Mouse (Mus musculus): Measurements from ENCODE around the gene Ddx20. TPM values are rescaled to one million over a fixed set of nuclear protein-coding genes. Genes with fewer than 3 reads are reported as not detected.

The Ddx20 gene
- polyA plus RNA-seq, 1 experiment from 2014 or later: 39.2 TPM

GRCm38 (mm10) chr3:105717856-105718555, 30.6 kb upstream of the Ddx20 start:
- no peak overlapping the region for H3K9ac ChIP-seq
- no peaks in the 10 kb centered on the region for H3K27me3 ChIP-seq (replicated peaks)
- no peak for ATAC-seq
- H3K4me3 ChIP-seq (replicated peaks): no peak overlapping the region
- H3K4me2 ChIP-seq (replicated peaks): no peak overlapping the region
- WGBS: 61% methylated on average over 11 of the region's 11 CpGs
- H3K27ac ChIP-seq: no peak overlapping the region
- H3K4me1 ChIP-seq (replicated peaks): no peaks in the 10 kb centered on the region
- no peaks in the 10 kb centered on the region for H3K9me3 ChIP-seq
- H3K36me3 ChIP-seq: no peaks in the 10 kb centered on the region

GRCm38 (mm10) chr3:105716353-105717000, 29.1 kb upstream of the Ddx20 start:
- 0 out of 2 replicates have a peak, but pooled peaks cover 3% of the 10 kb centered on the region for H3K4me1 ChIP-seq (replicated peaks)
- no peak overlapping the region for H3K9ac ChIP-seq
- H3K27ac ChIP-seq: no peak overlapping the region
- no peak overlapping the region for H3K4me3 ChIP-seq (replicated peaks)
- no peaks in the 10 kb centered on the region for H3K36me3 ChIP-seq
- no peaks in the 10 kb centered on the region for H3K9me3 ChIP-seq
- no peaks in the 10 kb centered on the region for H3K27me3 ChIP-seq (replicated peaks)
- no peak for ATAC-seq
- WGBS: 65% methylated on average over 18 of the region's 18 CpGs
- H3K4me2 ChIP-seq (replicated peaks): no peak overlapping the region

DNA sequence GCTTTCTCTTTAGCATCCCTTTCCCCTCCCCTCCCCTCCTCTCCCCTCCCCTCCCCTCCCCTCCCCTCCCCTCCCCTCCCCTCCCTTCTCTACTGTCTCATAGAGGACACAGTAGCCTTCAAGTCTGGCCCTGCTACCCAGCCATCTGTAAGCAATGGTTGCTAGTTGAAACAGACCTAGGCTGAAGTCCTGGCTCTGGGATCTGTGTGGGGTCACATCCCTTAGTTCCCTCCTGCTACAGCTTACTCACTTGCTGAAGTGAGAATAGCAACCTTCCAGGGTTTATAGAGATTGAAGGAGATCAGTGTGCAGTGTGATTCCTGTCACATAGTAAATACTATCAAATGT, 27.4 kb upstream of the Ddx20 start:
- ATAC-seq: no peak
- Histone ChIP-seq H3K4me2 (replicated peaks) (no peak overlapping the region), H3K27ac (no peak overlapping the region), H3K27me3 (replicated peaks) (no peaks in the 10 kb centered on the region), H3K9ac (no peak overlapping the region), H3K9me3 (no peaks in the 10 kb centered on the region), H3K4me1 (replicated peaks) (0 out of 2 replicates have a peak, but pooled peaks cover 4% of the 10 kb centered on the region), H3K36me3 (no peaks in the 10 kb centered on the region), H3K4me3 (replicated peaks) (no peak overlapping the region)

- Histone ChIP-seq H3K4me2 (replicated peaks) (no peak overlapping the region), H3K27me3 (replicated peaks) (no peaks in the 10 kb centered on the region), H3K9ac (no peak overlapping the region), H3K4me1 (replicated peaks) (0 out of 2 replicates have a peak, but pooled peaks cover 4% of the 10 kb centered on the region), H3K4me3 (replicated peaks) (no peak overlapping the region), H3K36me3 (no peaks in the 10 kb centered on the region), H3K9me3 (no peaks in the 10 kb centered on the region), H3K27ac (no peak overlapping the region)
- ATAC-seq: no peak
- 30% methylated on average over 8 of the region's 8 CpGs for WGBS
Measured at GRCm38 (mm10) chr3:105714091-105714819, 26.9 kb upstream of the Ddx20 start.

DNA sequence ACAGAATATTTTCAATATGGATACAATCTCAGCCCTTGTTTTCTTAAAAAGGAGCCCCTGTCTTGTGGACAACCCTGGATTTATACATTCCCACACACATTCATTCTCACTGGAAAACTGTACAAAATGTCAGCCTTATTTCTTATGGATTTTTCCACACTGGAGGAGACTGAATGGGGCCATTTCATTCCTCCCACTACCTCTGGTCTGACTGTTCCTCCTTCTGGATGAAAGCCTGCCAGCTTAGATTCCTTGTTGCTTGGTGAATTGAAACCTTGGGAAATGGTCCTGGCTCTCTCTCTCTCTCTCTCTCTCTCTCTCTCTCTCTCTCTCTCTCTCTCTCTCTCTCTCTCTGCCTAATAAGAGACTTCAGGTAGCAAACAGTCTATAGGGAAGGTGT, 25.5 kb upstream of the Ddx20 start:
- Histone ChIP-seq H3K9ac (no peak overlapping the region), H3K27me3 (replicated peaks) (no peaks in the 10 kb centered on the region), H3K27ac (no peak overlapping the region), H3K4me2 (replicated peaks) (no peak overlapping the region), H3K36me3 (no peaks in the 10 kb centered on the region), H3K9me3 (no peaks in the 10 kb centered on the region), H3K4me1 (replicated peaks) (0 out of 2 replicates have a peak, but pooled peaks cover 4% of the 10 kb centered on the region), H3K4me3 (replicated peaks) (no peak overlapping the region)
- ATAC-seq: no peak

- 0 out of 2 replicates have a peak, but pooled peaks cover 1% of the 10 kb centered on the region for H3K27me3 ChIP-seq (replicated peaks)
- no peak overlapping the region for H3K4me2 ChIP-seq (replicated peaks)
- no peak overlapping the region for H3K9ac ChIP-seq
- ATAC-seq: no peak
- no peaks in the 10 kb centered on the region for H3K9me3 ChIP-seq
- no peak overlapping the region for H3K4me3 ChIP-seq (replicated peaks)
- no peaks in the 10 kb centered on the region for H3K36me3 ChIP-seq
- H3K4me1 ChIP-seq (replicated peaks): peaks cover 8% of the 10 kb centered on the region; the same call in 1 of the 2 replicates
- 61% methylated on average over 7 of the region's 7 CpGs for WGBS
- H3K27ac ChIP-seq: no peak overlapping the region
Measured at GRCm38 (mm10) chr3:105711741-105712140, 24.4 kb upstream of the Ddx20 start.

- Histone ChIP-seq H3K4me2 (replicated peaks) (no peak overlapping the region), H3K9me3 (no peaks in the 10 kb centered on the region), H3K27me3 (replicated peaks) (peaks cover 7% of the 10 kb centered on the region), H3K4me3 (replicated peaks) (no peak overlapping the region), H3K27ac (no peak overlapping the region), H3K9ac (no peak overlapping the region), H3K36me3 (no peaks in the 10 kb centered on the region), H3K4me1 (replicated peaks) (peaks cover 10% of the 10 kb centered on the region; the same call in 1 of the 2 replicates)
- no peak for ATAC-seq
- 69% methylated on average over 6 of the region's 6 CpGs for WGBS
Measured at GRCm38 (mm10) chr3:105710246-105710645, 22.9 kb upstream of the Ddx20 start.

GRCm38 (mm10) chr3:105707590-105707989, 20.2 kb upstream of the Ddx20 start:
- no peak overlapping the region for H3K4me2 ChIP-seq (replicated peaks)
- no peak for ATAC-seq
- WGBS: 34% methylated on average over 7 of the region's 7 CpGs
- no peaks in the 10 kb centered on the region for H3K36me3 ChIP-seq
- H3K27me3 ChIP-seq (replicated peaks): peaks cover 7% of the 10 kb centered on the region
- H3K27ac ChIP-seq: no peak overlapping the region
- H3K9ac ChIP-seq: no peak overlapping the region
- H3K9me3 ChIP-seq: no peaks in the 10 kb centered on the region
- no peak overlapping the region for H3K4me3 ChIP-seq (replicated peaks)
- peaks cover 12% of the 10 kb centered on the region; the same call in 1 of the 2 replicates for H3K4me1 ChIP-seq (replicated peaks)

DNA sequence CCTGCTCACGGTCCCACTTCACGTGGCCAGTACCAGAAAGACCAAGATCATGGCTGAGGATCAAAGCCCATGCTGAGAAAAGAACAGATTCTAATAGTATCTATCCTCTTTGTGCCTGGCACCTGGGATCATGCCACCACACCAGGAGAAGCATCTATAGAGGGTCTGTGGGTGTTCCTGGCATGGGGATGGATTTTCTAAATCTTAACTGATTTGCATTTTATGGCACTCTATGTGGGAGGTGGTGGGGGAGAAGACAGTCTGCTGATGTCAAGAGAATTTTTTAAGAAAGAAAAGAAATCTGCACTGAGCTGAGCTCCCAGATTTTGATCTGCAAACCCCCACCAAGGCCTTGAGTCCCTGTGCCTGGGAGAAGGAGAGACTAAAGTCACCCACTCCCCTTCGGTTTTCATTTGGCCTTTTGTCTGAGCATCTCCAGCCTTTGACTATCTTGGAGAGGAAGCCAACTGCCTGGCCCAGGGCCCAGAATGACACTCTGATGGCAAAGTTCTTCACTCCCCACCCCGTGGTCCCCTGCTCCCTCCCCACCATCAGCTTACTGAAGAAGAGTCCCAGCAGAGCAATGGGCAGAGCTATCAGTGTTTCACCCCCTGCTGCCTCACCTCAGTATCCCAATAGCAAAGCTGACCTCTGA, 19.1 kb upstream of the Ddx20 start:
- H3K27ac ChIP-seq: no peak overlapping the region
- H3K4me1 ChIP-seq (replicated peaks): peaks cover 11% of the 10 kb centered on the region; the same call in 1 of the 2 replicates
- H3K36me3 ChIP-seq: no peaks in the 10 kb centered on the region
- peaks cover 7% of the 10 kb centered on the region for H3K27me3 ChIP-seq (replicated peaks)
- WGBS: 42% methylated on average over 4 of the region's 4 CpGs
- peak overlapping the region; percentile 99 for H3K4me2 ChIP-seq (replicated peaks)
- no peak overlapping the region for H3K4me3 ChIP-seq (replicated peaks)
- no peak for ATAC-seq
- H3K9ac ChIP-seq: no peak overlapping the region
- H3K9me3 ChIP-seq: no peaks in the 10 kb centered on the region

DNA sequence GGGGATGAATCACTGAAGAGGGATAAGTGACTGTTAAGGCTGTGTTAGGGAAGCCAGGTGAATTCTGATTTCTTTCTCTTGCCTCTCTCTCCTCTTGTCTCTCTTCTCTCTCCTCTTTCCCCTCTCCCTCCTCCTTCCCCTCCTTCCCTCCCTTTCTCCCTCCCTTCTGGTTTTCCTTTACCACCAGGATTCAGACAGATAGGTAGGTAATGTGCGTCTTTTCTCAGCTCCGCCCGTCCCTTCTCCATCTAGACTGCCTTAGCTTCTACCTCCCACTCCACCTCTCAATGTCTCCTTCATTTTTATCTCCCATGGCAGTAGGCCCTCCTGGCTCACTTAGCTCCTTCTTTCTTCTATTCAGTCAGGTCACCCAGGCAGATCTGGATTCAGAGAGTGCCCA, 18.2 kb upstream of the Ddx20 start:
- H3K4me3 ChIP-seq (replicated peaks): peak overlapping the region; percentile 56
- peak overlapping the region; percentile 99 for H3K4me2 ChIP-seq (replicated peaks)
- H3K27ac ChIP-seq: no peak overlapping the region
- H3K9ac ChIP-seq: peak overlapping the region; percentile 68
- peaks cover 10% of the 10 kb centered on the region; the same call in 1 of the 2 replicates for H3K4me1 ChIP-seq (replicated peaks)
- 38% methylated on average over 3 of the region's 3 CpGs for WGBS
- ATAC-seq: no peak
- no peaks in the 10 kb centered on the region for H3K36me3 ChIP-seq
- peaks cover 7% of the 10 kb centered on the region for H3K27me3 ChIP-seq (replicated peaks)
- H3K9me3 ChIP-seq: no peaks in the 10 kb centered on the region

- no peaks in the 10 kb centered on the region for H3K36me3 ChIP-seq
- H3K27ac ChIP-seq: no peak overlapping the region
- peak overlapping the region; percentile 56 for H3K4me3 ChIP-seq (replicated peaks)
- peak; percentile 50 for ATAC-seq
- peak overlapping the region; percentile 68 for H3K9ac ChIP-seq
- WGBS: 0% methylated on average over 28 of the region's 28 CpGs
- peaks cover 10% of the 10 kb centered on the region; the same call in 1 of the 2 replicates for H3K4me1 ChIP-seq (replicated peaks)
- H3K4me2 ChIP-seq (replicated peaks): peak overlapping the region; percentile 99
- H3K27me3 ChIP-seq (replicated peaks): peaks cover 7% of the 10 kb centered on the region
- no peaks in the 10 kb centered on the region for H3K9me3 ChIP-seq
Measured at GRCm38 (mm10) chr3:105705061-105705549, 17.7 kb upstream of the Ddx20 start.
